Mouse (Mus musculus) layer of hippocampus, postnatal 36 days (tissue): ENCODE data around the gene Frmd4a. TPM values are rescaled to one million over a fixed set of nuclear protein-coding genes. Genes with fewer than 3 reads are reported as not detected.

Source experiments
- DNase-seq, 2 experiments: peaks; one replicate each; pipeline ENCODE4 v3.0.0; 2022
- total RNA-seq, 2 experiments: library from RNA; stranded (reverse); gene quantifications; 2 replicates each; pipeline ENCODE4 v1.2.3; 2021

Gene Frmd4a
- total RNA-seq, 2 experiments from 2014 or later = 71.0 to 94.3 TPM

DNA sequence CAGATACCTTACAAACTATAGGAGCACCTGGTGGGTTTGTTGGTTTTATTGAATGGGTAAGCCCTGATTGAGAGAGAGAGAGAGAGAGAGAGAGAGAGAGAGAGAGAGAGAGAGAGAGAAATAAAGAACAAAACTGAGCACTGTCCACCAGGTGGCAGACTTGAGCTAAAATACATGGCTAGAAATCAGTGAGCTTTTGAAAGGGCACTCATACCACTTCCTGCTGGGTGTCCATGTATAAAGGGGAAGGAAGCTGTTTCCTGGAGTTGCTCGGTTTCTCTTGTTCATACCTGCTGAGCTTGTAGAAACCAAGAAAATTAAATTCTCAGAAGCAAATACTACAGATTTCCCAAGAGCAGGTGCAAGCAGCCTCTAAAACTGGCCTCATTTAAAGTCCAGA, 481.7 kb downstream of the Frmd4a start:
- DNase-seq = no peak

DNA sequence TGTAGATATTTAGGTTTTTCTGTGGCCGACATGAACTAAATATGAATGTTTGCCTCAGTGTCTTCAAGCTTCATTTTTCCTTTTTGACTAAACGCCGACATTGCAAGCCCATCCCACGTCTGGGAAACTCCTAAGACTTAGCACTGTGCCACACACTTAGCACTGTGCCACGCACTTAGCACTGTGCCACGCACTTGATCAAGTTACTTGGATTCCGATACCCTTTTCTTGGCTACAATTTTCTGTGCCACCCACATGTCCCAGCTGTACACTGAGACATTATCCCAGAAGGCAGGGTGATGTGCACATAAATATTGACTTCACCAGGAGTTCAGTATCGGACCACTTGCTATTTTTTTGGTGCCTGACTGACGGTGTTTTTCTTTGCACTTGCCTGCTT, 482.4 kb downstream of the Frmd4a start:
- no peak for DNase-seq

DNA sequence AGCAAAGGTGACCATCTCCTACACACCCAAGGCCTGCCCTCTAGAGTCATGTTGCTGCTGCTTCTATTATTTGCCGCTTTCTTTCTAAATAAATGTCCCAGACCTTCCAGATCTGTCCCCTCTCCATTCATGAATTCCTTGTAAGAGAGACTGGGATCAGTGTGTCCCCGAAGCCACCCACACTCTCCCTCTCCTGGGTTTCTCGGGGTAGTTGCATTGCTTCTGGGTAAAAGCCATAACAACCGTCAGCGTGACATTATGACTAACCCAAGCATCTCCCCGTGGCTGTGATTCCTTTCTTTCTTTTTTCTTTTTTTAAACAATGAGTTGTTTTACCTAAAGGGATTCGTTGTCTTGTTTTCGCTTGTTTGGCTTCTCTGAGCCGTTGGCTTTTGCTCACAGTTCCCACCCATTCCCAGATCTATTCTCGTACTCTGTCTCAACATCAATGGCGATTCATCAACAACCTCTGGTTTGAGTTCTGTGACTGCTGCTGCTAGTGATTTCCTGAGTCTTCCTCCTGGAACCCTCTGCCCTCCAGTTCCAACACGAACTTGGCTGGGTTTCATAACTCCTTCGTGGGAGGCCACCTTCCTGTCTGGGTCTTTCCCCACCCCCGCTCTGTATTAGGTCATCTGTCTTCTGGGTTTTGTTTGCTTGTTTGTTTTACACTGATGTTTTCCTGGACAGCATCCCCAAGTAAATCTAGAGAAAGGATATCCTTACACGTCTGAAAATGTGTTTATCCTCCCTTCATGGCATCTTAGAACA, 483.9 kb downstream of the Frmd4a start:
- no peak for DNase-seq

DNA sequence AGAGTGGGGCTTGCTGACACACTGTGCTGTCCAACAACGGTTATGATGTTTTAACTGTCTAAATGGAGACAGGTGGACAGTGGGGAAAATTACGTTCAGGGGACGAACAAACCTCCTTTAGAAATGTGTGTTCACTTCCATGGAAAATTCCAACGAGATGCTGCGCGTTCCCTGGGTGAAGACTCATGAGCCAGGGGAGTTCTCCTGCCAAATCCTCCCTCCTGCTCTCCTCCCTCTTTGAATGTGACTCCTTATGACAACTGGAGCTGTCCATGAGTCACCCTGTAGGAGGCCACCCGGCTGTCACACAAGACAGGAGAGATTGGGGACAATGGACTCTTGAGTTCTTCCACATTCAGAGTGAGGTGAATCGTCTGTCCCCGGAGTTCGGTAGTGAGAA, 486.9 kb downstream of the Frmd4a start:
- no peak for DNase-seq

DNA sequence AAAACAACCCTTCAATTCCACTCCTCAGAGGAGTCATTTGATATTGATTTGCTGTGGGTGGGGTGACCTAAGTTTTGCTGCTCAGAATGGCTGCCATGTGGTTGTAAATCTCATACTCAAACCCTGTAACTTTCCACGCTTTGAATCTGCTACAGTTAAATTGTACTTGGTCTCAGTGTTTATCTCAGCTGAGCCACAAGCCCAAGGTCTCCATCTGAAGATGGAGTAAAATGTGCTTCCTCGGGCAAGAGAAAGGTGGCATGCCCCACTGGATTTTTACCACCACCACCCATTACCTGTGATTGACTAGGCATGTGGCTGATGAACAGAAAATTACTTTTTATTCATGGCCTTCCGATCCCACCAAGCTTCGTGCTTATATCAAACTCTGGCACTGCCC, 488.2 kb downstream of the Frmd4a start:
- no peak for DNase-seq

DNA sequence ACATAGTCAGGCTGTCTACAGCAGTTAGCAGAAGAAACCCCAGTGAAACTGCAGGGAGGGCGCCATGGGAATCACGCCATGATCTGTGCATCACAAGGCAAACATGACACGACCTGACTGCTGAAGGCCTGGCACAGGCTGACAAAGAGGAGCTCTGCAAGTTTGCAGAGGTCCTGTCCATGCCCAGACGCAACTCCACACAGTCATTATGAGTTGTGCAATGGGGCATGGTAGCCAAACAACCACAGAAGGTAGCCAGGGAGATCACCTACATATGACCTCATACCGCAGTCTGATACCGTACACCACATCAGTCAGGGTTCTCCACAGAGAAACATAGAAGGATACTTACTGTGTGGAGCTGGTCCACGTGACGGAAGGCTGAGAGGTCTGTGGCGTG, 489.1 kb downstream of the Frmd4a start:
- no peak for DNase-seq

DNA sequence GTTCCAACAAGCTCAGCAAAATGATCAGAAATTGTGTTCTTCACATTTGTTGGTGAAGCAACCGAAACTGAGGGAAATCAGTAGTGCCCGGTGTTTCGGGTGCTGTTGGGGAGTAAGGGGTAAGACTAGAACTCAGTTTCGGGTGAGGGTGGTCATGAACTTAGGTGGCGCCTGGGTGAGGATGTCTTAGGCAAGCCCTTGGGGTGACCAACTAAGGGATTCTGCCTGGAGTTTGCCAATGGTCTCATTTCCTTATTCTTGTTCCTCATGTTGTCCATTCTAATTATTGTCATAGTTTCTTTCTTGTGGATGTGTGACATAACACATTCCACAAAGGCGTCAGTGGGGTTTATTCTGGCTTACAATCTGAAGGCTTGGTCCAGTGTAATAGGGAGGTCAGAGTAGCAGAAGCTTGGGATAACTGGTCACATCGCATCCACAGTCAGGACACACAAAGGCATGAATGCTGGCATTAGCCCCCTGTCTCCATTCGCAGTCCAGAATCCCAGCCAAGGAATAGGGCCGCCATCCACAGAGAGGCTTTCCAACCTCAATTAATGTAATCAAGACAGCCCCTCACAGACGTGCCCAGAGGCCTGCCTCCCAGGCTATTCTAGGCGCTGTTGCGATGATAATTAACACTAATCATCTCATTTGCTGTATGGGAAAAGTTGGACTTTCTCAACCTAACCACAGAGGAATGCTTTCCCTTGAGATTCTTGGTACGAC, 490.5 kb downstream of the Frmd4a start:
- DNase-seq = no peak

DNA sequence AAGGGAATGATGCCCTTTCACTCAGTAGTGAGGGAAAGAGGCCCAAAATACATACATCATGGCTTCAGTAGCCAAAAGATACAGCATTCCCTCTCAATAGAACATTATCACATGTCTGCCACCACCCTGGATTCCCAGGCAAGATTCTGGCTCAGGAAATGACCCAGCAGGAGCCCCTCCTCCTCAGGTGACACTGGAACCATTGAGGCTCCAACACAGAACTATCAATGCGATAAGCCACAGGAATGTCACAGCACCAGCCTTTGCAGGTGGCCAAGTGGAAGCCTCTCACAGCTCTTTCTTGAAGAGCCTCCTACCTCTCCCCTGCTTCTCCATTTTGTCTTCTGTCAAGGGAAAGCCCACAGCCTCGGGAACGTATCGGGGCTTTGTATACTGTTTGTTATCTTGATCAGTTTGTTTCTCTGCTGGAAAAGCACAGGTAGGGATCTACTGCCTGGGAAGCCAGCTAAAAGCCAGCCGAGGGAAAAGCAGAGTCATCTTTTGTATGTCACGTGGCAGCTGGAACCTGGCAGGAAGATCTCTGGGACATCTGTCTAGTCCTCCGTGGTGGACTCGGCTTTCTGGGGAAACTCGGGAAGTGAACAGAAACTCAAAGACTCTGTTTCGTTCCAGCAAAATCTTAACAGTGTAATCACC, 491.6 kb downstream of the Frmd4a start:
- DNase-seq = no peak

DNA sequence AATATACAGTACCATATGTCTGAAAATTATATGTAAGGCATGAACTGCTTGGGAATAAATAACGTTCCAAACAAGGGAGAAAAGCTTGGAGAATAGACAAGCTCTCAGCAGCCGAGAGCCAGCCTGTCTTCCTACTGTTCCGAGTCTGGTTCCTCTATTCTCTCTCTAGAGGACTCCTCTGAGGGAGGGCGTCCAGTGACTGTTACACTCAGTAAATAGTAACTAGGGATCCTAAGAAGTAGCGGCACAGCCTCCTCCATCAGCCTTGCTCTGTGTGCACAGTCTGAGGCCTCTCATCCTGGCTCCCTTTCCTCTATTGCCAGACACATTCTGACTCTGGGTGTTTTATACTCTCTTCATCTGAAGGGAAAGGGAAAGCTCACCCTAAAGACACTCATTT, 492.2 kb downstream of the Frmd4a start:
- no peak for DNase-seq

DNA sequence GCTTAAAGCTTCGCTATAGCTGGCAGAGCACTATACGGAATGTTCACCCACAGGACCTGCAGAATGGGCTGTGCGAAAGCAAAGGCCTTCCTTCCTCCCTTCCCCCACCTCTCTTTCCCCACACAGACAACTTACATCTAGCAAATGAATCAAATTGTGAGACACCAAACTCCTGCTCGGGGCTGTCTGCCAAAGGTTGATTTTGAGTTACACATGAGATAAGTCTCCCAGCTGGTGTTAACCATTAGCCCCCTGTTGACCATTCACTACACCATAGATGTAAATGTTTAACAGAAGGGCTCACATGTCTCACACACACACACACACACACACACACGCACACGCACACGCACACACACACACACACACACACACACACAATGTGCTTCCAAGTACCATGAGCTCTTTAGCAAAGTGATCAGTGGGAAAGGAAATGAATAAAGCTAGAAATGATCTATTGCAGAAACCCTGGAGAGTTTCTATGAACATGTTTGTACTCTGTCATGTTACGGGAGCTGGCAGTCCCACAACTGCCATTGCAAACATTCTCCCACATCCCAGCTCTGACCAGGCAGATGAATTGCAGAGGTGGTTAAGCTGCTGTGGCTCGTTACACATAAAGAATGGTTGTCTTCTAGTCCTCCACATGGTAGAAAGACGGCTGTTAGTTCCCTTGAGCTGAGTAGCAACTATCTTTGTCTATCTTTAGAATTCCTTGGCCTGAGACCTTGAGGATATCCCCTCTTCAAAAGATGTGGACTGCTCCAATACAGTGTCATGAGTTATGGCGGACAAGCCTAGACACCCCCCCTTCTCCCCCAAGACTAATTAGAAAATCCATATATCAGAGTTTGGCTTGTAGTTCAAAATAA, 492.9 kb downstream of the Frmd4a start:
- no peak for DNase-seq

DNA sequence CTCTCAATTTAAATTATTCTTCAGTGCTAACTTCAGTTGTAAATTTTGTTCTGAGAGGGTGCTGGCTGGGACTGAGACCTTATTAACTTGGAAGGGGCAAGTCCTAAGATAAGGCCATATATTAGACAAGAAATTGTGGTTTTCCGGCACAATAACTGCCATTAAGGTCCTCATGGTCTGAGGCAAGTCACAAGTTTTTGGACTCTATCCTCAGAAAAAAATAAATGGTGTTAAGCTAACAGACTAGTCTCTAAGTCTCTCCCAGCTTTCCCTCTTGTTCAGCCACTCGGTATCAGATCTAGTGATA, 493.5 kb downstream of the Frmd4a start:
- DNase-seq = no peak

DNA sequence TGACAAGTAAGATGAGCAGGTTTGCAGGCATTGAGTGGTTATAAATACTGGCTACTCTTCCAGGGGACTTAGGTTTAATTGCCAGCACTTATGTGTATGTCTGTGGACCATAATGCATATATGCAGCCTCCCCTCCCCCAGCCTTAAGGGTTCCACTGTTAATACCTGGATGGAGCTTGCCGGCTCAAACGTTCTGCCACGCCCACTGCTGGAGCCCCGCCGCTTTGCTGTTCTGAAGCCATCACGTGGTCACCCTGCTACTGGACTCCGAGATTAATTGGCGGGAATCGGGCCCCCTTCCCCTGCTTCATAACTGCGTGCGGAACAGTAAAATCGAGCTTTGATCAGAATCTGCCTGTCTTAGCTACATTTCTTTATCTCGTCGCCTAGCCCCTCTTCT, 495.1 kb downstream of the Frmd4a start:
- DNase-seq = no peak

DNA sequence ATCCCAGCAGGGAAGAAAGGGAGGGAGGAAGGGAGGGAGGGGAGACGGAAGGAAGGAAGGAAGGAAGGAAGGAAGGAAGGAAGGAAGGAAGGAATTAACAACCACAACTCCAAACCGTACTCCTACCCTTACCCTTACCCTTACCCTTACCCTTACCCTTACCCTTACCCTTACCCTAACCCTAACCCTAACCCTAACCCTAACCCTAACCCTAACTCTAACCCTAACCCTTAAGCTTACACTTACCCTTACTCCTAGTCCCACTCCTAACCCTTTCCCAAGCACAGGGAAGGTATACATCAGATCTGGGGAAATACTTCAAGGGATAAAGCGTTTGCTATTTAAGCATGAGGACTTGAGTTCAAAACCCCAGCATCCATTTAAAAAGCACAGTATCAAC, 498.4 kb downstream of the Frmd4a start:
- DNase-seq = no peak

DNA sequence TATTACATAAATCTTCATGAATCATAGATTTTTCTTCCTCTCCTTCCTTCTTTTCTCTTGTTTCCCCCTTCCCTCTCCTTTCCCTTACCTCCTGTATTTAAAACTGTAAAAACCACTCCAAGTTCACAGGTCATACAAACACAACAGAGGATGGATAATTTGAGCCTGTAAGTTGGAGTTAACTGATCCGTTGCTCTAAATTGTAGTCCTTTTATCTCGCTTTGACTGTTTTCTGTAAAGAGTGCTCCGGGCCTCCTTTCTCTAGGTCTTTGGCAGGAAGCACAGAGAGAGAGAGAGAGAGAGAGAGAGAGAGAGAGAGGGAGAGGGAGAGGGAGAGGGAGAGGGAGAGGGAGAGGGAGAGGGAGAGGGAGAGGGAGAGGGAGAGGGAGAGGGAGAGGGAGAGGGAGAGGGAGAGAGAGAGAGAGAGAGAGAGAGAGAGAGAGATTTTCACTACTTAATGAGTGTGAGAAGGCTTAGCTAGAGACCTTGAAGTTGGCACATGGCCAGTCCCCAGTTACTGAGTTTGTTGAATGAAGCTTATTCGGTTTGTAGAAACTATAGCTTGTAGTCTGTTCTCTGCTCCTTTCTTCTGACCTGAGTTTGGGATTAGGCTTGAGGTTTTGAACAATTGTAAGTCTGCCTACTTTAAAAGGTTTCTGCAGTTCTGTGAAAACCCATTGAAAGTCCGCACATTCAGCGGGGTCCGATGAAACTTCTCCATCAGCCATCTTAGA, 499.5 kb downstream of the Frmd4a start:
- DNase-seq = no peak

DNA sequence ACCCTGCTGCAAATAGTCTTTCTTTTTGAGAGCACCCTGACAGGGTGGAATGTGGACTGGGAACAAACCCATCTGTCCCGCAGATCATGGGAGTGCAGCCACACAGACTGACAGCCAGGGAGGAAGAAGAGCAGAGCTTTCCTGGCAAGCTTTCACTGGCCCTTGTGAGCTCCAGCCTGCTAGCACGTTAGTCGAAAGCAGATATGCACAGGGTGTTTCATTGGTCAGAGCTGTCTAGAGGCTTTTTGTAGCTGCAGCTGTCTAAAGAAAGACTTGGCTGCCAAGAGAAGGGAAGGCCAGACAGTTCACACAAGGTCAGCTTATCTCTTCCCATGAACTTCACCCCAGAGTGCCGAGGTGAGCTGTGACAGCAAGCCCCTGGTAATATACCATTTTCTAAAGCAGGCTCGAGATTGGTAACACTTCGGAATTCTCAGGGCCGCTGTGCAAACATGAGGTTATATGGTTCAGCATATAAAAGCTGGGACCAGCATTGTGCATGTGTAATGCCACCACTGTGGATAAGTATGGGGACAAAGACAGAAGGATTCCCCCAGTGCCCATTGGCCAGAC, 500.1 kb downstream of the Frmd4a start:
- no peak for DNase-seq

DNA sequence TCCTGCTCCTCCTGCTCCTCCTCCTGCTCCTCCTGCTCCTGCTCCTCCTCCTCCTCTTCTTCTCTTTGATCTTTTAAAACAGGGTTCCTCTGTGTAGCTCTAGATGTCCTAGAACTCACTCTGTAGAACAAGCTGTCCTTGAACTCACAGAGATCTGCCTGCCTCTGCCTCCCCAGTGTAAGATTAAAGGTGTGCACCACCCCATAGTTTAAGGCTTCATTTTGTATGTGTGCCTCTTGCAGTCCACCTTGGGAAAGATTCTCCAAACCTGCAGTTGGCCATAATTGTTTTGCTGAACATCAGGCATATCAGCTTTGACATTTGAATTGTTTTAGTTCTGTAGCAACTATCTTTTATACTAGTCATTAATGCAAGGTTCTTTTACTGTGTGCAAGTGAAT, 501.0 kb downstream of the Frmd4a start:
- DNase-seq = no peak

DNA sequence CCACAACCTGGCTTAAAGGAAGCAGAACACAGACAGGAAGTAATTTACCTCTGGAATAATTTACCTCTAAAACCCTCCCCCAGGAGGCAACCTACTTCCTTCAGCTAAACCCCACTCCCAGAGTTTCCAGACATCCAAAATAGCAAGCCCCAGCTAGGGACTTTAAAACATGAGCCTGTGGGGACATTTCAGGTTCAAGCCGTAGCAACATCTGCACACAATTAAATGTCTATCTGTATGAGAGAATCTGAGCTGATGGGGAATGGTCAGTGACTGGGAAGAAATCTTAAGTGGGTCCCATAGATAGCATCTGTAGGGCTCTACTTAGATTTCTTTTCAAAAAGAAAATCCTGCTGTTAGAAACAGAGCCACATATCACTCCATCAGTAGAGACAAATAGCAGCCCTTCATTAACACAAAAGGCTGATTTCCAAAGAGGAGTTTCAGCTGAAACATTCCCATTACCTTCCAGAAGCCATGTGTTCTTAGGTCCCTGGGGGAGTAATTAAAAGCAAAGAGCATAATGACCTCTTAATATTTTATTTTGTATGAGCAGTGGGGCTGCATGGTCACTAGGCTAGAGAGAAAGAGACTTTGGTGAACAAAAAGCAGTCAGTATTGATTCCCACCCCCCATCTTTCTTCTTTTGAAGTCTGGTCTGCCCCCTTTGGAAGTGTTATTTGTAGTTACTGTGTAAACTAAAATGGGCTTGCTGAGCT, 505.4 kb downstream of the Frmd4a start:
- DNase-seq = no peak

DNA sequence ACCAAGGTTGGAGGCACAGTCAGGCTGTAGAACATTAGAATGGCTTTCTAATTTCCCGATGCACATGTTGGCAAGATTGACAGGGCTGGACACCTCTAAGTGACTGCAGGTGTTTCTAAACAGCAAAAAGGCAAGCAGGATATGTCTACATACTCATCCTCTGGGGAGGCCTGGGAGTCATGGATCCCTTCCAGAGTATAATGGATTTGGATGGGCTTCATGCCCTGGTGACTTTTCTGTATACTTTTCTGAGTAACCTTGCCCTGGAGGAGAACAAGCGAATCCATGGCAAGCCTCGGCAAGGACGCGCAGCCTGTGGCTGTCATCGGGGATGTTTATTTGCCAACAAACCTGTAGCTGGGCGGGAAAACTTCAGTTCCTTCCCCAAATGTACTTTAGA, 509.6 kb downstream of the Frmd4a start:
- no peak for DNase-seq

DNA sequence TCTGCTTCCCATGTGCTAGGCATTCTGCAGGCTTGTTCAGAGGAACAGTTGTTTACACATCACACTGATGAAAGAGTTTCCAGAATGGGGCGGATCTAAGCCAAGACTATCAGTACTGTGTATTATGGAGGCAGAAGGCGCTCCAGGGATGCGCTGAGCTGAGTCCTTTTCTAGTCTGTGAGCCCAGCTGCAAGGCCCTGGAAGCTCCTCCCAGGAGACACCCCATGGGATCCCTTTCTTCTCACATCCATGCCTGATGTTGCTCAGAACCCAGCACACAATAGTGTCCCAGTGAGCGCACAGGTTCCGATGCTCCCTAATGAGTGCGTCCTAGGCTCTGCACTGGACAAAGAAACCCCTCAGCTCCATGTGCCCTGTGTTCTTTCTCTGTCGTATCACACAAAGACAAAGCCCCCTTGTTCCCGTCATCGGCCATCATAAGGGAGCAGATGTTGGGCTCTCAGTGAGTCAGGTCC, 511.8 kb downstream of the Frmd4a start:
- DNase-seq = peak in 1 of 2 experiments; percentile 42

DNA sequence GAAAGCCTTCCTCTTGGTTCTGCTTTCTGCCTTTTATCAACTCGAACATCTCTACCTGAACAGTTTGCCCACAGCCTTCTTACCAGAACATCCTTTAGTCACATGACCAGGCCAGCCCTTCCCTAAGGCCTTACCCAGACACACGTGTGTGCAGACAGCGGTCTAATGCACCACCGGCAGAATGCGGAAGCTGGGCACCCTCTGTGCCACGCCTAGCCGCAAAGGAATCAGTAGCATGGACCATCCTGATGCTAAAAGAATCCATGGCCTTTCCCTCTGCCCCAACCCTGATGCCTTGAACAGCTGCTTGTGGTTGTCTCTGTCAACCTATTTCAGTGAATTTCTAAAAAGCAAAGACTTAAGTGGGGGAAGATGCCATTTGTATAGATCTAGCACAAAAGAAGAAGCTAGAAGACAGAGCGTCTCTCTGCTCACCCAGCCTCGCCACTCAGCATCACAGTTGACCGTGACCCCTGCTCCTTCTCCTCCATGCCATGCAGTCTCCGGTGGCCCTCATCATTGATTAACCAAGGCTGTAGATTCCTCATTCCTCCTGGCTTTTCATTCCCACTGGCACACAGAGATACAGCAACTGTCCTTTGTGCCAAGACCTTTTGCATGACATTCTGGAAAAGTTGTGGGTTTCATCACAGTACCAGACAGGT, 514.1 kb downstream of the Frmd4a start:
- no peak for DNase-seq
